Mouse (Mus musculus) ES-Bruce4 (cell line): ENCODE measurements around the gene Adgrg6.

Experiments used
- CTCF ChIP-seq: IDR thresholded peaks from one replicate; pipeline ENCODE4 v1.8.1; 2011; ENCODE audit warnings: low read depth, low read length
- EP300 ChIP-seq: IDR thresholded peaks from 2 replicates; pipeline ENCODE4 v1.6.1; 2011; ENCODE audit warnings: low read depth, low read length; ENCODE audit not compliant: insufficient read depth
- POLR2A ChIP-seq: IDR thresholded peaks from one replicate; pipeline ENCODE4 v1.8.1; 2011; ENCODE audit warnings: low read length; ENCODE audit not compliant: insufficient read depth

DNA sequence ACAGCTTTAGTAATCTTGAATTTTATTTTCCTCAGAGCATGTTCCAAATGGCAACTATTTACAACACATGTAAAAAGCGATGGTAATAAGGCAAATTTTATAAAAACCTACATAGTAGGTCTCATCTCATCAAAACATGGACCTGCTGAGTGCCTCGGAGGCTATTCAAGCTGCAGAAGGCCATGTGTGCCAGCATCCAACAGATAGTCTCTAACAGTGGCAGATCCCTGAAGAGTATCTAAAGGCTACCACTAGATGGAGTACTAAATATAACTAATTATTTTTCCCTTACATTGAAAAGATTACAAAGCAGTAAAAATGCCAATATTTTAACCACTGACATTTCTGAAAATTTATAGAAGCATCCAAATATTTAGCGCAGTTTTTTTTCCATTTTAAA lies 93.6 kb downstream of the Adgrg6 start:
- TF ChIP-seq POLR2A: no peak
- TF ChIP-seq CTCF: no peak
- no peak for TF ChIP-seq EP300
